Mouse (Mus musculus): Measurements from ENCODE around the gene Gng7. TPM values are rescaled to one million over a fixed set of nuclear protein-coding genes. Genes with fewer than 3 reads are reported as not detected.
A peak's percentile ranks its signal among the peaks of the same experiment; 100 is the strongest.

The Gng7 gene
- polyA plus RNA-seq, 1 experiment: not detected

DNA sequence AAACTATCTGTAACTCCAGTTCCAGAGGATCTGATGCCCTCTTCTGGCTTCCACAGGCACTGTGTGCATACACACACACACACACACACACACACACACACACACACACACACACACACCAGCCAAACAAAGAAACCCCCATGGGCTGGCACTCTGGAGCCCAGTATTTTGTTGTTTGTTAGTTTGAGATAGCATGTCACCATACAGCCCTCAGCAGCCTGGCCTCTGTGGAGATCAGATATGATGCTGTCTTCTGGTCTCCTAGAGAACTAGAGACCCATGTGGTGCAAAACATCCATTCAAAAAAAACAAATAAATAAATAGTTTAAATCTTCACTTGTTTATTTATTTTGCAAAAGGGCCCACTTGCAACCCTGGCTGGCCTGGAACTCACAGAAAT lies 13.5 kb upstream of the Gng7 start:
- no peak overlapping the region for H3K27ac ChIP-seq (ENCODE audit: insufficient read depth, low read depth, low read length)
- TF ChIP-seq POLR2A (IDR thresholded peaks at IDR 0.05; ENCODE audit: insufficient read depth, low read depth, low read length): no peak
- TF ChIP-seq CTCF (IDR thresholded peaks at IDR 0.05; ENCODE audit: insufficient read depth, low read depth, low read length): no peak
- no peak overlapping the region for H3K4me3 ChIP-seq (ENCODE audit: insufficient read depth, low read depth, low read length)
- H3K4me1 ChIP-seq (ENCODE audit: control insufficient read depth, insufficient read depth, low read length): peaks cover 31% of the 10 kb centered on the region

DNA sequence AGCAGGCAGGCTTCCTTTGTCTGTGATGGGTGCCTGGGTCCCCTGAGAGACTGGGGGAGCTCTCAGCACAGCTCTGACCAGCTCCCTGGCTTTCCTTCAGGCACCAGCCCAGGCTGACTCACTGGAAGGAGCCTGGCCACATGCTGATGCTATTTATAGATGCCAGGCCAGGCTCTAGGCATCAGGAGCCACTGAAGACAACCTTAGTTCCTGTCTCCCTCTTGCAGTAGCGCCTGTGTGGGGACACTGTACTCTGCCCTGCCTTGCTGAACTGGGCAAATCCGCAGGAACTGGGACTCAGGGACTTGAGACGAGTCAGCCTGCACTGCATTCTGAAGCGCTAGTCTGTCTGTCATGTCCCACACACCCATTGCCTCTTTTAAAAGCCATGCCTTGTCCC lies 12.6 kb upstream of the Gng7 start:
- H3K4me1 ChIP-seq (ENCODE audit: control insufficient read depth, insufficient read depth, low read length): peaks cover 33% of the 10 kb centered on the region
- H3K4me3 ChIP-seq (ENCODE audit: insufficient read depth, low read depth, low read length): no peak overlapping the region
- WGBS: 61% methylated on average over 4 of the region's 4 CpGs
- TF ChIP-seq POLR2A (IDR thresholded peaks at IDR 0.05; ENCODE audit: insufficient read depth, low read depth, low read length) (no peak), CTCF (IDR thresholded peaks at IDR 0.05; ENCODE audit: insufficient read depth, low read depth, low read length) (no peak)
- 0 out of 2 replicates have a peak overlapping the region, but pooled peaks have one; percentile 35 for H3K27ac ChIP-seq (ENCODE audit: insufficient read depth, low read depth, low read length)

DNA sequence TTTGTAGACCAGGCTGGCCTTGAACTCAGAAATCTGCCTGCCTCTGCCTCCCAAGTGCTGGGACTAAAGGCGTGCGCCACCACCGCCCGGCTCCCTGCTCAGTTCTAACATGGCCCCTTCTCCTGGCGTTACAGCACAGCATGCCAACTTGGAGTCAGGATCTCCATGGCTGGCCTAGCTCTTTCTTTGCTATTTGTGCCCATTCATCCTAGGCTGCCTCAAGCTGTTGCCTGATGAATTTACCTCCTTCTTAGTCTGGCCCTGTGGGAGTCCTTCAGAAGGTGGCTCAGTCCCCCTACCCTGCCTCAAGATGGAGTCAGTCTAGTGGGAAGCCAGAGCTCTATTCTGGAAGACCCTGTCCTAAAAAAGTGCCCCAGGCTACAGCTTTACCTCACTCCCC lies 12.1 kb upstream of the Gng7 start:
- Histone ChIP-seq H3K27ac (ENCODE audit: insufficient read depth, low read depth, low read length) (no peak overlapping the region), H3K4me1 (ENCODE audit: control insufficient read depth, insufficient read depth, low read length) (peaks cover 38% of the 10 kb centered on the region), H3K4me3 (ENCODE audit: insufficient read depth, low read depth, low read length) (no peak overlapping the region)
- TF ChIP-seq CTCF (IDR thresholded peaks at IDR 0.05; ENCODE audit: insufficient read depth, low read depth, low read length) (no peak), POLR2A (IDR thresholded peaks at IDR 0.05; ENCODE audit: insufficient read depth, low read depth, low read length) (no peak)
- WGBS: 90% methylated on average over 5 of the region's 5 CpGs

DNA sequence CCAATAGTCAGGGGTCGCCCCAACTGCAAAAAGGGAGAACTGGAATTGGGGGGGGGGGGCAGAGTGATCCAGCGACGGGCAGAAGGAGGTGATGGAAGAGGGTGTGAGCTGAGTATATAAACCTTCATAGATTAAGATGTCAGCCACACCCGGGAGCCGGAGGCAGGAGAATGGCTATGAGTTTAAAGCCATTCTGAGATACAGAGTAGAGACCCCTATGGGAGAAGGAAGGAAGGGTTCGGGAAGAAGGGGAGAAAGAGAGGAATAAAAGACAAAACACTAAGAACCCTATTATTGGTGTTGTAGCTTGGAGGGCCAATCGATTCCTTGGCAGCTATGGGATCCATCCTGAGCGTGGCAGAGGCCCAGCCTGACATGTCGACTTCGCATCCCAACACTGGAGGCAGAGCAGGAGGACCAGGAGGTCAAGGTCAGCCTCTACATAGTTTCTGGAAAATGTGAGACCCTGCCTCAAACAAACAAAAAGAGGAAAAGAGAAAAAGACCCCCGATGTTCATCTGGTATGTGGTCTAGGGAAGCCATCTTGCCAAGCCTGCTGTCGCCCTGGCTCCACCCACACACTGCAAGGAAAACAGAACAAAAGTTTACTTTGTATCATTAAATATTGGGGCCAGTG lies 11.0 kb upstream of the Gng7 start, which contains the start of gene Diras1:
Gene Diras1 (minus strand): TSS at position 24 of the 637 bp plus-strand sequence.
- H3K4me1 ChIP-seq (ENCODE audit: control insufficient read depth, insufficient read depth, low read length): peaks cover 46% of the 10 kb centered on the region
- WGBS: 44% methylated on average over 12 of the region's 12 CpGs
- peak within 1 kb of the TSS; percentile 35 for H3K4me3 ChIP-seq (ENCODE audit: insufficient read depth, low read depth, low read length)
- no peak within 1 kb of the TSS for H3K27ac ChIP-seq (ENCODE audit: insufficient read depth, low read depth, low read length)
- no peak for TF ChIP-seq POLR2A (IDR thresholded peaks at IDR 0.05; ENCODE audit: insufficient read depth, low read depth, low read length)
- TF ChIP-seq CTCF (IDR thresholded peaks at IDR 0.05; ENCODE audit: insufficient read depth, low read depth, low read length): no peak

DNA sequence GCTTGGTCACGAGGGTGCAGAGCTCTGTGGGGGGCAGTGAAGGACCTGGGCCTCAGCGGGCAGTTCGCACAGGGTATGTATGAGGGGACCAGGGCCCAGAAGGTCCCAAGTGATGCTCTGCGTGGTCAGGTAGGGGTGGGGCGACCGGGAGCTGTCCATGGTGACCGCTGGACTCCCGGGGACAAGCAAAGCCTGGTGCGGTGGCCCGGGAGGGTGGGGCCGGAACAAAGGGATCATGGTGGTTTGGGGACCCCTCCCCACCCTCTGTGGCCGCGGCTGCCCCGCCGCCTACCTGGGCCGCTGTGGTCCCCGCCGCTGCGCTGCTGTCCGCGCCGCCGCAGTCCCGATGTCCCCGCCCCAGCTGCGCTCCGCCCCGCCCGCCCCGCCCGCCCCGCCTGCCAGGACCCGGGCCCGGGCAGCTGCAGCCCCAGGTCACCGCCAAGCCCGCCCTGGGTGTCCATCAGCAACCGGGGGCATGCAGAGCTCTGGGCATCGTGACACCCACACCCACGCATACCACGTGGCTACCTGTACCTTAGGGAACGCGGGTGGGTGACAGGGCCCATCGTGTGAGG lies 10.4 kb upstream of the Gng7 start:
- Histone ChIP-seq H3K4me3 (ENCODE audit: insufficient read depth, low read depth, low read length) (peak overlapping the region; percentile 35), H3K27ac (ENCODE audit: insufficient read depth, low read depth, low read length) (no peak overlapping the region), H3K4me1 (ENCODE audit: control insufficient read depth, insufficient read depth, low read length) (peaks cover 42% of the 10 kb centered on the region)
- WGBS: 3% methylated on average over 40 of the region's 43 CpGs
- TF ChIP-seq POLR2A (IDR thresholded peaks at IDR 0.05; ENCODE audit: insufficient read depth, low read depth, low read length) (no peak), CTCF (IDR thresholded peaks at IDR 0.05; ENCODE audit: insufficient read depth, low read depth, low read length) (no peak)

DNA sequence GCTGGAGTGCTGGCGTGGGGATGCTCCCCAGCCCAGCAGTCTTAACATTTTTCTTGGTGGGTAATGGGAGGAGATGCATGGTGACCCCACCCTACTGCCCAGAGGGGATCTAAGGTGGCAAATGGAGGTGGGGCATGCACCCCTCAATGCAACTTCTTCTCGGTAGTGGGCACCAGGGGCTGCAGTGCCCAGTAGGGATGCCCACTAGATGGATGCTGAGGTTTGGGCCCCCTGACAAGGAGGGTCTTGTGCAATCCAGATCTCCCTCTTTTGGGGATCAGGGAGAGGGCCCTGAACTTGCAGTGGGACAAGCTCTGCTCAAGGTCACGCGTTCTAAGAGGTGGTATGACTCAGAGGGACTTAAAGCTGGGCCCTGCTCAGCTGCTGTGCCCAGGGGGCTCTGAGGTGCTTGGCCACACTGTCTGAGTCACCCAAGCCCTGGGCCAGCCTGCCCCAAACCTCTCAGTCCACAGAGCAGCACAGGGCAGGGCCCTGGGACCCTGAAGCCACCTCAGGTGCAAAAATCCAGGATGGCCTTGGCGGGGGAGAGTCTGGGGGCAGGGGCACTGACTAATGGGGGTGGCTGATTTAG lies 9.7 kb upstream of the Gng7 start:
- 80% methylated on average over 5 of the region's 5 CpGs for WGBS
- TF ChIP-seq CTCF (IDR thresholded peaks at IDR 0.05; ENCODE audit: insufficient read depth, low read depth, low read length) (no peak), POLR2A (IDR thresholded peaks at IDR 0.05; ENCODE audit: insufficient read depth, low read depth, low read length) (no peak)
- H3K4me3 ChIP-seq (ENCODE audit: insufficient read depth, low read depth, low read length): peak overlapping the region; percentile 35
- no peak overlapping the region for H3K27ac ChIP-seq (ENCODE audit: insufficient read depth, low read depth, low read length)
- H3K4me1 ChIP-seq (ENCODE audit: control insufficient read depth, insufficient read depth, low read length): peaks cover 35% of the 10 kb centered on the region

DNA sequence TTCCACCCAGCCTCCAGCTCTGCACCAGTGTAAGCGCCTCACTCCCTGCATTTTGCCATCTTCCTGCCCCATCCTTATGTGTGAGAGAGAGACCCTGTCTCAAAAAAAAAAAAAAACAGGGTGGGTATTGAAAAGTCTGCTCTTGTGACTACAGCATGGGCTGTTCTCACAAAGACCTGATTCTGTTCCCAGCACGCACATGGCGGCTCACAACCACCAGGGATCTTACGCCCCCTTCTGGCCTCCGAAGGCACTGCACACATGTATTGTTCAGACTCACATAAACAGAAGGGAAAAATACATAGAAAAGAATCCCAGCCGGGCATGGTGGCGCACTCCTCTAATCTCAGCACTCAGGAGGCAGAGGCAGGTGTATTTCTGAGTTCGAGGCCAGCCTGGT lies 8.0 kb upstream of the Gng7 start:
- TF ChIP-seq CTCF (IDR thresholded peaks at IDR 0.05; ENCODE audit: insufficient read depth, low read depth, low read length): no peak
- no peak for TF ChIP-seq POLR2A (IDR thresholded peaks at IDR 0.05; ENCODE audit: insufficient read depth, low read depth, low read length)
- Histone ChIP-seq H3K4me1 (ENCODE audit: control insufficient read depth, insufficient read depth, low read length) (peaks cover 25% of the 10 kb centered on the region), H3K4me3 (ENCODE audit: insufficient read depth, low read depth, low read length) (no peak overlapping the region), H3K27ac (ENCODE audit: insufficient read depth, low read depth, low read length) (no peak overlapping the region)
- WGBS: 71% methylated on average over 8 of the region's 8 CpGs

DNA sequence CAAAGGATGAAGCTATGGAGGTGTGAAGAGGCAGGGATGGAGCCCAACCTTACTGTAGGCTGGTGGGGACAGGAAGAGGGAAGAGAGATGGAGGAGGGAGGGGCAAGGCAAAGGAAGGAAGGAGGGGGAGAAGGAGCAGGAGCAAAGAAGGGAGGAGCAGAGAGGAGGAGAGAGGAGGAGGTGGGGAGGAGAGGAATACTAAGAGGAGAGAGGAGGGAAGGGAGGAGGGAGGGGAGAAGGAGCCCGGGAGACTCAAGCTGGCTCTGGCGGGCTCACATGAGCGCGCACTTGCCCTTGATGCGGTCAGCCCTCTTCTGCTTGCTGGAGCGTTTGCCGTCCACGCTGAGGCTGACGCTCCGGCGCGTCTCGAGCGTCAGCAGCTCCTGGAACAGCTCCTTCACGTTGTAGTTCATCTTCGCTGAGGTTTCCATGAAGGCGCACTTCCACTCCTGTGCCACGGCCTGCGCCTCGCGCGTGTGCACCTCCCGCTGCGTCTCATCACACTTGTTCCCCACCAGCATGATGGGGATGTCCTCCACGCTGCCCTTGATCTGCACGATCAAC lies 6.9 kb upstream of the Gng7 start:
- Histone ChIP-seq H3K4me1 (ENCODE audit: control insufficient read depth, insufficient read depth, low read length) (peaks cover 18% of the 10 kb centered on the region), H3K4me3 (ENCODE audit: insufficient read depth, low read depth, low read length) (0 out of 2 replicates have a peak overlapping the region, but pooled peaks have one; percentile 23), H3K27ac (ENCODE audit: insufficient read depth, low read depth, low read length) (no peak overlapping the region)
- TF ChIP-seq POLR2A (IDR thresholded peaks at IDR 0.05; ENCODE audit: insufficient read depth, low read depth, low read length): no peak
- TF ChIP-seq CTCF (IDR thresholded peaks at IDR 0.05; ENCODE audit: insufficient read depth, low read depth, low read length): no peak; the same call in 1 of the 2 replicates
- 18% methylated on average over 26 of the region's 26 CpGs for WGBS

DNA sequence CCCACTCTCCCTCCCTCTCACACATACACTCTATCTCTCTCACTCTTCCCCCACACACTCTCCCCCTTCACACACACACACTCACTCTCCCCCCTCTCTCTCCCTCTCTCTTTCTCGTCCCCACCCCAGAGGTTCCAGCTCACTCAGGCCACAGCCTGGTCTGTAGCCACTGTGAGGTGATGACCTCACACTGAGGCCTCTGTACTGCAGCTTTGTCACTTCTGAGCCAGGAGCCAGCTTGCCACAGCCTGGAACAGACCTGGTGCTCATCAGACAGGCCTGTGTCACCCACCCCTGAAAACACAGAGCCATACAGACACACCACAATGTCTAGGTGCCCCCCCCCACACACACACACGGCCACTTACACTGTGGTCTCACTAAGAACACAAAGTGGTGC lies 5.5 kb upstream of the Gng7 start:
- Histone ChIP-seq H3K27ac (ENCODE audit: insufficient read depth, low read depth, low read length) (no peak overlapping the region), H3K4me3 (ENCODE audit: insufficient read depth, low read depth, low read length) (no peak overlapping the region), H3K4me1 (ENCODE audit: control insufficient read depth, insufficient read depth, low read length) (peaks cover 15% of the 10 kb centered on the region)
- WGBS: 51% methylated on average over 2 of the region's 2 CpGs
- TF ChIP-seq CTCF (IDR thresholded peaks at IDR 0.05; ENCODE audit: insufficient read depth, low read depth, low read length): no peak
- no peak for TF ChIP-seq POLR2A (IDR thresholded peaks at IDR 0.05; ENCODE audit: insufficient read depth, low read depth, low read length)

All from olfactory bulb, adult 2 months (tissue).